Mouse (Mus musculus): ENCODE measurements around the gene Mknk2. TPM values are rescaled to one million over a fixed set of nuclear protein-coding genes. Genes with fewer than 3 reads are reported as not detected.

Gene Mknk2
- polyA plus RNA-seq, 1 experiment from 2014 or later = 104 TPM

DNA sequence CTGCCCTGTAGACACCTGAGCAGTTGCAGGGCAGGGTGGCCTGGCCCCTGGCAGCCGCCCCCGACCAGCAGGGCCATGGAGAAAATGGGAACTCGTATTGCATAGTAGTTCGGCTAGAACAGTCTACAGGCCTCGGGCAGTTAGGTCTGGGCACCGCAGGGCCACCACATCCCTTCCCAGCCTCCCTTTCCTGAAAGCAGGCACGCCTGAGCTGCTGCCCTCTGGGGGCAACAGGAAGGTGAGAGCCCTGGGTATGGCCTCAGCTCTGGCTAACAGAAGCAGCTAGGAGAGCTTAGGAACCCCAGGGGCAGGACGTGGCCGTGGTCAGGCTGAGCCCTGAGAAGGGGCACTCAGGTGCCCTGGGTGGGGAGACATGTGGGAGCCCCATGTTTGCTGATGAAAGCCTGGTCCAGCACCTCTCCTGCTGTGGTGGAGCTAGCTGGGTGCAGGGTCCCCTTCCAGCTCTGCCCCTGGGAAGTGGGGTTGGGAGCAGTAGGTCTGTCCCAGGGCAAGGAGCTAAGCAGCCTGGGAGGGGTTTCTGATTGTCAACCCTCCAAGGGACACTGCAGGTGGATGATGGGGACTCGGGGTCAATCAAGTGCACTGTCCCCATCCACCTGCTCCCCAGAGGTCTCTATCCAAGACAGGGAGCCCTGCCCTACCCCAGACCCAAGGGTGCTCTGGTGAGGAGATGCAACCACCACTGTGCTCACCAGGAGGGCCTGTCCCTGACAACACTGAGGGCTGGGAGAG is 11.8 kb downstream of the Mknk2 start:
- H3K27me3 ChIP-seq = no peaks in the 10 kb centered on the region
- no peak overlapping the region for H3K4me2 ChIP-seq
- no peak overlapping the region for H3K4me3 ChIP-seq
- H3K36me3 ChIP-seq = peaks cover 55% of the 10 kb centered on the region
- H3K27ac ChIP-seq = peak overlapping the region; percentile 81
- no peak for ATAC-seq (ENCODE audit: borderline replicate concordance, extremely low read depth, low FRiP score, low TSS enrichment)
- 64% methylated on average over 10 of the region's 10 CpGs for WGBS
- H3K9ac ChIP-seq = 0 out of 2 replicates have a peak overlapping the region, but pooled peaks have one; percentile 22
- peaks cover 46% of the 10 kb centered on the region for H3K4me1 ChIP-seq
- no peaks in the 10 kb centered on the region for H3K9me3 ChIP-seq

DNA sequence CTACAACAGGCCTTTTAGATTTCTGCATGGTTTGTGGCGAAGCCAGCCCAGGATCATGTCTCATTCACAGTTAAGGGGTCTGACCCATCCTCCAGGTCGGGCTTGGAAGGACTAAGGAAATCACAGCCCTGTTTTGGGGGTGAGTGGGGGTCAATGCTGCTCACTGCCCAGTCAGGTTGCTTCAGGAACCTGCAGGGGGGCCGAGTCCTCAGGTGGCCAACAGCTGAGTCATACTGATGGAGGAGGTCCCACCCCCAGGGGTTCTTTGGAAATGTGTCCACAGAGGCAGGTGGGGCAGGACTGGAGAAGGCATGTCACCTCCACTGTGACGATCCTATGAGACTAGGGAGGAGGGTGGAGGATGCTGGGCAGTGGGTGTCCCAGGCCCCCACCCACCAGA is 12.5 kb downstream of the Mknk2 start:
- WGBS = 40% methylated on average over 4 of the region's 4 CpGs
- Histone ChIP-seq H3K4me3 (no peak overlapping the region), H3K9me3 (no peaks in the 10 kb centered on the region), H3K27ac (peak overlapping the region; percentile 81), H3K9ac (no peak overlapping the region), H3K27me3 (no peaks in the 10 kb centered on the region), H3K36me3 (peaks cover 49% of the 10 kb centered on the region), H3K4me1 (peaks cover 48% of the 10 kb centered on the region), H3K4me2 (0 out of 2 replicates have a peak overlapping the region, but pooled peaks have one; percentile 13)
- no peak for ATAC-seq (ENCODE audit: borderline replicate concordance, extremely low read depth, low FRiP score, low TSS enrichment)

DNA sequence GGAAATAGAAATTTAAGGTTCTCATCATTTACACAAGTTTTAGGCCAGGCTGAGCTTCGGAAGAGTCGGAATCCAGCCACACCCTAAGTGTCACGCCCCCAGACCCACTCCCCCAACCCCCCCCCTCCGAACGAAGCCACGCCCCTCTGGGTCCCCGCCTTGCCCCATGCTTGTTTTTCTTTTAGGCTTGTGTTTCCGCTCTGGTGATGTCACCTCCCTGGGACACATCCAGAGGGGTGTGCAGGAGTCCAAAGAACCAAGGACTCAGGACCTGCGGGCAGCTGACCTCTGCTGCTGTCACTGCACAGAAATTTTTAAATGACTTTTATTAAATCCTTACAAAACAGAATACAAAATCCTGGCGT is 12.9 kb downstream of the Mknk2 start:
- Histone ChIP-seq H3K27me3 (no peaks in the 10 kb centered on the region), H3K4me2 (peak overlapping the region; percentile 37), H3K4me1 (peaks cover 48% of the 10 kb centered on the region), H3K27ac (peak overlapping the region; percentile 81), H3K9me3 (no peaks in the 10 kb centered on the region), H3K9ac (no peak overlapping the region), H3K4me3 (0 out of 2 replicates have a peak overlapping the region, but pooled peaks have one; percentile 0), H3K36me3 (peaks cover 45% of the 10 kb centered on the region)
- WGBS = 6% methylated on average over 10 of the region's 10 CpGs
- peak; percentile 60; the same call in 1 of the 2 replicates for ATAC-seq (ENCODE audit: borderline replicate concordance, extremely low read depth, low FRiP score, low TSS enrichment)

DNA sequence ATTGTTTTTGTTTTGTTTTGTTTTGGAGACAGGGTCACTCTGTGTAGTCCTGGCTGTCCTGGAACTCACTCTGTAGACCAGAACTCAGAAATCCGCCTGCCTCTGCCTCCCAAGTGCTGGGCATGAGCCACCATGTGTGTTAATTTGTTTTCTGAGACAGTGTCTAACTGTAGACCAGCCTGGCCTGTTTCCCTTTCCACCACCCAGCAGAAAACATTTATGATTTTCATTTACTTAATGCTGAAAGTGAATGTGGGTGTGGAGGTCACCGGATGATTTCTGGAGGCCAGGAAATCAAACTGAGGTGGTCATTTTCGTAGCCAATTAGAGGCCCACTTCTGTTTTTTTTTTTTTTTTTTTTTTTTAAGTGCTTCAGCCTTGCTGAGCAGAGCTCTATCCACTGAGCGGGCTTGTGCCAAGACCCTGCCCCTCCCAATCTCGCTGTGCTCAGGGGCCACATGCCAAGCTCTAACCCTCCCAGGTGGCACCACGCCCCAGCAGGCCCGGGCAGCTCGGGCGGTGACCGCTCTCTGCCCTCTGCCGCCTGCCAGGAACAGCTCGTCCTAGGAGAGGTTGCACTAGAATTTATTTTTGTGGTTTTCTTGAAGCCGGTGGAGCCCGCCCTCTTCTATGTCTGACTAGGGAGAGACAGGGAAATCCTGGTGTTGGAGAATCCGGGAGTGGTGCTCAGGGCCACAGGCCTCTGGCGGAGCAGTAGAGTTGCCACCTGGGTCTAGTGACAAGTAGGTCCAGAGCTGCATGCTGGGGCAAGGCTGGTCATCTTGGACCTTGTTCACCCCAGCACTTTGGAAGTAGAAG is 13.5 kb downstream of the Mknk2 start:
- peaks cover 39% of the 10 kb centered on the region for H3K36me3 ChIP-seq
- H3K9me3 ChIP-seq = no peaks in the 10 kb centered on the region
- H3K9ac ChIP-seq = 0 out of 2 replicates have a peak overlapping the region, but pooled peaks have one; percentile 17
- H3K4me3 ChIP-seq = 0 out of 2 replicates have a peak overlapping the region, but pooled peaks have one; percentile 0
- H3K4me1 ChIP-seq = peaks cover 48% of the 10 kb centered on the region
- peak overlapping the region; percentile 81 for H3K27ac ChIP-seq
- no peaks in the 10 kb centered on the region for H3K27me3 ChIP-seq
- peak; percentile 71 for ATAC-seq (ENCODE audit: borderline replicate concordance, extremely low read depth, low FRiP score, low TSS enrichment)
- H3K4me2 ChIP-seq = peak overlapping the region; percentile 37
- 11% methylated on average over 16 of the region's 16 CpGs for WGBS

DNA sequence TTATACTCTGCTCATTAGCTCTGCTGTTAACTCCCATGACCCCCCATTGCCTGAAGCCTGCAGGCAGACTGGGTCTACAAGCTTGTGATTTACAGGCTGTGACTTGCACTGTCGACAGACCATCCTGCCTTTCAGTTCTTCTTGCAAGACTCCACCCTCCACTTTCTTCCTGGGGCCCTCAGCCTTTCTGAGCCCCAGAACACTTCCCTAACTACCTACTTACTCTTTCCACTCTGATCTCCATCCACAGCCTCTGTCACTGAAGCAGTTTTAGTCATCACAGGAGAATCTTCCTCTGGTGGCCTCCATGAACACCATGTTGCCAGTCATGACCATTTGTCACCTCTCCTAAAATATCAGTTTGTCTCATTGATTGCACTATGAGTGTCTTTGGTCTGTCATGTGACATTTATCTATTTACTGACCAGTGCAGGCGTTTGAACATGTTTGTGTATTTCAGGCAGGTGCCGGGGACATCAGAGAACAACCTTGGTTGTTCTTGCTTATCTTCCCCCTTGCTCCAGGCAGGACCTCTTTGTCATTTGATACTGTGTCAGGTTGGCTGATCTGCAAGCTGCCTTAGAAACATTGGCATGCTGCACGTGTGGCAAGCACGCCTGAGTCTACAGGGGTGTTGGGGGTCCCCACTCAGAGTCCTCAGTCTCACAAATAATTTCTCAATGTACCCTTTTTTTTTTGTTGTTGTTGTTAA is 14.3 kb downstream of the Mknk2 start:
- no peak for ATAC-seq (ENCODE audit: borderline replicate concordance, extremely low read depth, low FRiP score, low TSS enrichment)
- H3K27ac ChIP-seq = peak overlapping the region; percentile 81
- no peak overlapping the region for H3K4me3 ChIP-seq
- no peaks in the 10 kb centered on the region for H3K9me3 ChIP-seq
- no peaks in the 10 kb centered on the region for H3K27me3 ChIP-seq
- H3K4me2 ChIP-seq = no peak overlapping the region
- no peak overlapping the region for H3K9ac ChIP-seq
- H3K4me1 ChIP-seq = peaks cover 53% of the 10 kb centered on the region
- H3K36me3 ChIP-seq = peaks cover 31% of the 10 kb centered on the region
- 22% methylated on average over 5 of the region's 5 CpGs for WGBS

DNA sequence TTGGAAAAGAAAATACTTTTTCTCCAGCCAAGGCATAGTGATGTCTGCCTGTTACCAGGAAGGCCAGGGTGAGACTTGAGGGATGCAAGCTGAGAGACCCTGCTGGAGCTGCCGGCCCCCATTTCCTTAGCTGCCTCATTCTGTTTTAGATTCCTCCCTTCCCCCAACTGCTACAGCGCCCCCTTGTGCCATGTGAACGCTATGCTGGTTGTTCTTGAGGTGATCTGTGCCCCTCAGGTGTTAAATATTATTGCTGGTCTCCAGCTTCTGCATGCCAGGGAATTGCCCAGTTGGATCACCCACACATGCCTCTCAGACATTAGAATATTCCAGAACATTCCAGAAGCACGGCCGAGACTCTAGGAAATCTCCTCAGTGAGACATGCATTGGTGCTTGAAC is 16.8 kb downstream of the Mknk2 start:
- no peak overlapping the region for H3K27ac ChIP-seq
- no peaks in the 10 kb centered on the region for H3K9me3 ChIP-seq
- peaks cover 6% of the 10 kb centered on the region for H3K36me3 ChIP-seq
- peaks cover 49% of the 10 kb centered on the region for H3K4me1 ChIP-seq
- H3K27me3 ChIP-seq = no peaks in the 10 kb centered on the region
- H3K4me2 ChIP-seq = no peak overlapping the region
- ATAC-seq (ENCODE audit: borderline replicate concordance, extremely low read depth, low FRiP score, low TSS enrichment) = no peak
- 31% methylated on average over 5 of the region's 5 CpGs for WGBS
- no peak overlapping the region for H3K4me3 ChIP-seq
- H3K9ac ChIP-seq = no peak overlapping the region; the same call in 1 of the 2 replicates

DNA sequence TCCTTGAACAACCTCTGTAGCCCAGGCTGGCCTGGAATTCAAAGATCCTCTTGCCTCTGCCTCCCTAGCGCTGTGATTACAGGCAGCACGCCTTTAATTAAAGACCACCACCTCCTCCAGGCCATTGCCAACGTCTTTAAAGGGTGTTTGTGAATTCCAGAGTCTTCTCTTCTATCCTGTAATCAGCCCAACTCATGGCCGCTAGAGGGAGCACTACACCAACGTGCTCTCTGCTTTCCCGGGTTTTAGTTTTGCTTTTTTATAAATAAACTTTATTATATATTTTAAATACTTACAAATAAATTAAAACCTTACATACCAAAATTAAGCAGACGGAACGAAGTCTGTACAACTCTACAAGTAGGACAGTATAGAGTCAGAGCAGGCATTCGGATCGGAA is 18.7 kb downstream of the Mknk2 start:
- H3K4me1 ChIP-seq = peaks cover 44% of the 10 kb centered on the region
- no peaks in the 10 kb centered on the region for H3K27me3 ChIP-seq
- no peak for ATAC-seq (ENCODE audit: borderline replicate concordance, extremely low read depth, low FRiP score, low TSS enrichment)
- no peaks in the 10 kb centered on the region for H3K36me3 ChIP-seq
- peak overlapping the region; percentile 44 for H3K4me2 ChIP-seq
- WGBS = 13% methylated on average over 10 of the region's 10 CpGs
- no peak overlapping the region for H3K9ac ChIP-seq
- peak overlapping the region; percentile 11; the same call in 1 of the 2 replicates for H3K27ac ChIP-seq
- peak overlapping the region; percentile 25 for H3K4me3 ChIP-seq
- H3K9me3 ChIP-seq = no peaks in the 10 kb centered on the region

DNA sequence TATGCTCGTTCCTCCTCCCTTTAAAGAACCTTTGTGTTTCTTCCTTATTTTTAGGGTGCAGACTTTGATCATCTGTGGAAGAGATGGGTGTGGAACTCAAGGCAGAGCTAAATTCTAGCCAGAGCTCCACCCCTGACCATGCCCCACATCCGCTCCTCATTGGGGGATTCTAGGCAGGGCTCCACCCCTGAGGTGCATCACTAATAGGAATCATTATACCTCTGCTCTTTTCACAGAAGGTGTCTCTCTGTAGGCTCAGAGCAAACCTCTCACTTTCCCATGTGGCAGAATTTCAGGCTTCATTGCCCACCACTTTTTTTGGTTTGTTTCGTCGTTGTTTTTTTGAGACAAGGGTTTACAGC is 19.1 kb downstream of the Mknk2 start:
- Histone ChIP-seq H3K9me3 (no peaks in the 10 kb centered on the region), H3K4me2 (peak overlapping the region; percentile 44), H3K4me1 (peaks cover 40% of the 10 kb centered on the region), H3K27ac (peak overlapping the region; percentile 11; the same call in 1 of the 2 replicates), H3K27me3 (no peaks in the 10 kb centered on the region), H3K4me3 (no peak overlapping the region), H3K36me3 (no peaks in the 10 kb centered on the region), H3K9ac (no peak overlapping the region)
- WGBS = 57% methylated on average over 4 of the region's 4 CpGs
- no peak for ATAC-seq (ENCODE audit: borderline replicate concordance, extremely low read depth, low FRiP score, low TSS enrichment)

DNA sequence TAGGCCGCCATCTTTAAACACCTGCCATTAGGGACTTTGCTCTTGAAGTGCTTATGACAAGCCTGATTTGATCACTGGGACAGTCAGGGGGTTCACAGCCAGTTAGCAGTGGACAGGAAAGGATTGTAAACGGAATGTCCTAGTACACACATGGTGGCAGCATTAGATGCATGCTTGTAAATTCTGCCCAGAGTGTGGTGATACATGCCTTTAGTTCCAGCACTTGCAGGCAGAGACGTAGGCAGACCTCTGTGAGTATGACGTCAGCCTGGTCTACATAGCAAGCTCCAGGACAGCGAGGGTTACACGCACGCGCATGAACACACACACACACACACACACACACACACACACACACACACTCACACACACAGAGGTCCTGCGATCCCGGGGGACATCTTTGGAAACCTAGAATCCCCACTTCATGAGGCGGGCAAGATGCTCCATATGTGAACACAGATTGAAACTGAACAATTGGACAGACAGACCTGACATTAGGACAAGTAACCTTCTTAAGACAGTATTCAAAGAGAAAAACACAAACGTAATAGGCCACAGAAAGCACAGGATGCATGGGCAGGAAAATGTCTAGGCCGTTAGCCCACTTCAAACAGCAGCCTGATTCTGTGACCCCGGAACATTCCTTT is 19.6 kb downstream of the Mknk2 start:
- 83% methylated on average over 14 of the region's 14 CpGs for WGBS
- Histone ChIP-seq H3K4me2 (no peak overlapping the region), H3K4me1 (peaks cover 35% of the 10 kb centered on the region), H3K36me3 (no peaks in the 10 kb centered on the region), H3K9me3 (no peaks in the 10 kb centered on the region), H3K27me3 (no peaks in the 10 kb centered on the region), H3K9ac (no peak overlapping the region), H3K27ac (0 out of 2 replicates have a peak overlapping the region, but pooled peaks have one; percentile 11), H3K4me3 (no peak overlapping the region)
- no peak for ATAC-seq (ENCODE audit: borderline replicate concordance, extremely low read depth, low FRiP score, low TSS enrichment)

DNA sequence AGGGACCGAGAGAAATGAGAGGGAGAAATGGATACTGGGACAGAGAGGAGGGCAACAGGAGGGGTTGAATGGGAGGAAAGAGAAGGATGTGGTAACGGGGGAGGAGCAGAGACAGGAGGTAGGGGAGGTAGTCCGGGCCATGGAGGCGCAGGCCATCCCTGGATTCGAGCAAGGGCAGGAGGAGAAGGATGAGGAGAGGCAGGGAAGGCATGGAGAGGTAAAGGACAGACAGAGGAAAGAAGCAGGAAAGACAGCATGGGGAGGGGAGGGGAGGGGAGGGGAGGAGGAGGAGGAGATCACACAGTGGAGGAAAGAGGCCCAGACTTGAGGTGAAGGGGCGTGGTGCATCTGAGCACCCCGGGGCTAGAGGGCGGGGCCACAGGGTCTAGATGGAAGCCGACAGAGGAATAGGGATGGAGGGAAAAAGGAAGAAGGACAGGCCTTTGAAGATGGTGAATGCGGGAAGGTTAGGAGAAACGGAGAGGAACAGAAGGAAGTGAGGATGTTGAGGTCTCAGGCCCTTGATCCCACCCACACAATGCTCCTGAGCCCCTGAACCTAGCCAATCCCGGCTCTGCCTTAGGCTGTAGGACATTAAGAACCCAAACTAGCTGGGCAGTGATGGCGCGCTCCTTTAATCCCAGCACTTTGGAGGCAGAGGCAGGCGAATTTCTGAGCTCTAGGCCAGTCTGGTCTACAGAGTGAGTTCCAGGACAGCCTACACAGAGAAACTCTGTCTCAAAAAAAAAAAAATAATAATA is 20.9 kb downstream of the Mknk2 start, which contains the start of gene Btbd2:
TSS of gene Btbd2 (minus strand) at position 209 of the 761 bp plus-strand sequence.
- H3K4me2 ChIP-seq = peak within 1 kb of the TSS; percentile 85
- H3K9ac ChIP-seq = peak within 1 kb of the TSS; percentile 94
- H3K27me3 ChIP-seq = no peaks in the 10 kb centered on the region
- WGBS = 18% methylated on average over 15 of the region's 15 CpGs
- H3K27ac ChIP-seq = peak within 1 kb of the TSS; percentile 95
- no peaks in the 10 kb centered on the region for H3K36me3 ChIP-seq
- peak within 1 kb of the TSS; percentile 94 for H3K4me3 ChIP-seq
- ATAC-seq (ENCODE audit: borderline replicate concordance, extremely low read depth, low FRiP score, low TSS enrichment) = no peak; the same call in 1 of the 2 replicates
- H3K9me3 ChIP-seq = no peaks in the 10 kb centered on the region
- H3K4me1 ChIP-seq = peaks cover 31% of the 10 kb centered on the region
